Mouse (Mus musculus): Measurements from ENCODE around the gene Serinc2. TPM values are rescaled to one million over a fixed set of nuclear protein-coding genes. Genes with fewer than 3 reads are reported as not detected.

The Serinc2 gene
- 44.0 and 50.9 TPM in 2 replicates for polyA plus RNA-seq (2014; fragmentation: Nextera tagmentation; extraction: Ambion mirVana)

DNA sequence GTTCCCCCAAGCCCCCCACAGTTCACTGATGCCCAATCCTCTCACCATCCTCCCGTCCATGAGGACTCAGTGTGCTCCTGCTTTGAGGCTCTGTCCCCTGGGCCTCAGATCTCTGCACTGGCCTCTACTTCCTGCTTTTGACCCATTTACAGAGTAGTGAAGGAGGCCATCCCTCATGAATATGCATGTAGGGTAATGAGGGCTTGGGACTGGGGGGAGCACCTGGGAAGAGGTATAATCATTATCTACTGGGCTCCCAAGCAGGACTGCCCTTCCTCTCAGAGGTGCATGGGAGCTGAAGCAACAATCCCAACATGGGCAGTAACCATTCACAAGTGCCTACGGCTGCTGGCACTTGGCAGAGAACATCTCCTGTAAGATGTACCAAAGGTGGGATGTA lies at the start of gene Serinc2:
TSS of gene Serinc2 (minus strand) at position 101 of the 400 bp plus-strand sequence.
- no peaks in the 10 kb centered on the region for H3K36me3 ChIP-seq (ENCODE audit: control insufficient read depth, insufficient read depth, low read length)
- peaks cover 6% of the 10 kb centered on the region for H3K4me1 ChIP-seq (ENCODE audit: control insufficient read depth, insufficient read depth, low read length)
- H3K9me3 ChIP-seq (ENCODE audit: control insufficient read depth, low read length), result no peaks in the 10 kb centered on the region
- H3K4me2 ChIP-seq, result no peak within 1 kb of the TSS
- 74% methylated on average over 2 of the region's 2 CpGs for WGBS
- no peak within 1 kb of the TSS for H3K4me3 ChIP-seq (ENCODE audit: low read depth, low read length)
- no peaks in the 10 kb centered on the region for H3K27me3 ChIP-seq (ENCODE audit: control insufficient read depth, insufficient read depth, low read length)
- H3K27ac ChIP-seq (ENCODE audit: low read depth, low read length), result no peak within 1 kb of the TSS
- ATAC-seq (ENCODE audit: low FRiP score), result no peak
- DNase-seq (ENCODE audit: low spot score, missing footprints), result peak; percentile 33
- H3K9ac ChIP-seq (ENCODE audit: low read length), result no peak within 1 kb of the TSS

DNA sequence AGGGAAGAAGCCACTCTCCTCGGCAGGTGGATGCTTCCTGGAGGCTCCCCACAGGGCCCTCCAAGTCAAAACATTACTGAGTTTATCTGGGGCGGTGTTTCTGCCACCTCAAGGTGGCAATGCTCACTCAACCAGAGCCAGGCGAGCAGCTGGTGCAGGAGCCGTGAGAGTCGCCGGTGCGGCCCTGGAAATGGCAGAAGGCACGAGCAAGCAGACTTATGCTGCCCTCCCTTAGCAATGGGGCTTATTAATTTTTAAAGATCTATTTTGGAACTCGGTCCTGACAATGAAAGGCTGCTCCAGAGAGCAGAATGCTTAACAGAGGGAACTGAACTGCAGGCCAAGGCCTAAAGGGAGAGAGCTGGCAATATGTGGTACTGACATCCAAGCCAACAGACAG lies 48.4 kb upstream of the Serinc2 start:
- ATAC-seq (ENCODE audit: low FRiP score), result no peak
- 87% methylated on average over 9 of the region's 9 CpGs for WGBS

GRCm38 (mm10) chr4:130325446-130325845 lies 46.4 kb upstream of the Serinc2 start:
- Histone ChIP-seq H3K9me3 (ENCODE audit: control insufficient read depth, low read length) (no peaks in the 10 kb centered on the region), H3K27me3 (ENCODE audit: control insufficient read depth, insufficient read depth, low read length) (no peaks in the 10 kb centered on the region), H3K27ac (ENCODE audit: low read depth, low read length) (no peak overlapping the region), H3K4me2 (no peak overlapping the region), H3K4me1 (ENCODE audit: control insufficient read depth, insufficient read depth, low read length) (no peaks in the 10 kb centered on the region), H3K4me3 (ENCODE audit: low read depth, low read length) (no peak overlapping the region), H3K9ac (ENCODE audit: low read length) (no peak overlapping the region), H3K36me3 (ENCODE audit: control insufficient read depth, insufficient read depth, low read length) (peaks cover 13% of the 10 kb centered on the region)
- no peak for ATAC-seq (ENCODE audit: low FRiP score)
- no peak for DNase-seq (ENCODE audit: low spot score, missing footprints)
- 93% methylated on average over 2 of the region's 2 CpGs for WGBS

More for the DNA sequence above, 48.4 kb upstream of the Serinc2 start:
- no peak for DNase-seq (ENCODE audit: low spot score, missing footprints)
- H3K27me3 ChIP-seq (ENCODE audit: control insufficient read depth, insufficient read depth, low read length), result no peaks in the 10 kb centered on the region
- no peaks in the 10 kb centered on the region for H3K9me3 ChIP-seq (ENCODE audit: control insufficient read depth, low read length)
- H3K4me2 ChIP-seq, result no peak overlapping the region
- H3K36me3 ChIP-seq (ENCODE audit: control insufficient read depth, insufficient read depth, low read length), result peaks cover 13% of the 10 kb centered on the region
- no peak overlapping the region for H3K4me3 ChIP-seq (ENCODE audit: low read depth, low read length)
- H3K9ac ChIP-seq (ENCODE audit: low read length), result no peak overlapping the region
- no peak overlapping the region for H3K27ac ChIP-seq (ENCODE audit: low read depth, low read length)
- H3K4me1 ChIP-seq (ENCODE audit: control insufficient read depth, insufficient read depth, low read length), result no peaks in the 10 kb centered on the region

GRCm38 (mm10) chr4:130323607-130324006 lies 44.6 kb upstream of the Serinc2 start:
- WGBS, result 91% methylated on average over 5 of the region's 5 CpGs
- DNase-seq (ENCODE audit: low spot score, missing footprints) (no peak), ATAC-seq (ENCODE audit: low FRiP score) (no peak)
- H3K4me2 ChIP-seq, result no peak overlapping the region
- H3K36me3 ChIP-seq (ENCODE audit: control insufficient read depth, insufficient read depth, low read length), result peaks cover 13% of the 10 kb centered on the region
- H3K4me1 ChIP-seq (ENCODE audit: control insufficient read depth, insufficient read depth, low read length), result no peaks in the 10 kb centered on the region
- no peaks in the 10 kb centered on the region for H3K27me3 ChIP-seq (ENCODE audit: control insufficient read depth, insufficient read depth, low read length)
- no peak overlapping the region for H3K4me3 ChIP-seq (ENCODE audit: low read depth, low read length)
- H3K9me3 ChIP-seq (ENCODE audit: control insufficient read depth, low read length), result no peaks in the 10 kb centered on the region
- H3K27ac ChIP-seq (ENCODE audit: low read depth, low read length), result no peak overlapping the region
- H3K9ac ChIP-seq (ENCODE audit: low read length), result no peak overlapping the region

GRCm38 (mm10) chr4:130323165-130323564 lies 44.2 kb upstream of the Serinc2 start:
- Histone ChIP-seq H3K27ac (ENCODE audit: low read depth, low read length) (no peak overlapping the region), H3K4me1 (ENCODE audit: control insufficient read depth, insufficient read depth, low read length) (no peaks in the 10 kb centered on the region), H3K27me3 (ENCODE audit: control insufficient read depth, insufficient read depth, low read length) (no peaks in the 10 kb centered on the region), H3K4me3 (ENCODE audit: low read depth, low read length) (no peak overlapping the region), H3K9me3 (ENCODE audit: control insufficient read depth, low read length) (no peaks in the 10 kb centered on the region), H3K9ac (ENCODE audit: low read length) (no peak overlapping the region), H3K36me3 (ENCODE audit: control insufficient read depth, insufficient read depth, low read length) (peaks cover 13% of the 10 kb centered on the region), H3K4me2 (no peak overlapping the region)
- DNase-seq (ENCODE audit: low spot score, missing footprints) (no peak), ATAC-seq (ENCODE audit: low FRiP score) (no peak)
- 100% methylated on average over 1 of the region's 1 CpGs for WGBS

GRCm38 (mm10) chr4:130322567-130322966 lies 43.6 kb upstream of the Serinc2 start:
- ATAC-seq (ENCODE audit: low FRiP score), result no peak
- H3K36me3 ChIP-seq (ENCODE audit: control insufficient read depth, insufficient read depth, low read length), result peaks cover 10% of the 10 kb centered on the region

GRCm38 (mm10) chr4:130321640-130322039 lies 42.6 kb upstream of the Serinc2 start:
- Histone ChIP-seq H3K27me3 (ENCODE audit: control insufficient read depth, insufficient read depth, low read length) (no peaks in the 10 kb centered on the region), H3K27ac (ENCODE audit: low read depth, low read length) (no peak overlapping the region), H3K9me3 (ENCODE audit: control insufficient read depth, low read length) (no peaks in the 10 kb centered on the region), H3K36me3 (ENCODE audit: control insufficient read depth, insufficient read depth, low read length) (peaks cover 8% of the 10 kb centered on the region), H3K4me1 (ENCODE audit: control insufficient read depth, insufficient read depth, low read length) (no peaks in the 10 kb centered on the region), H3K4me2 (no peak overlapping the region), H3K4me3 (ENCODE audit: low read depth, low read length) (no peak overlapping the region), H3K9ac (ENCODE audit: low read length) (no peak overlapping the region)
- 89% methylated on average over 7 of the region's 7 CpGs for WGBS
- ATAC-seq (ENCODE audit: low FRiP score) (no peak), DNase-seq (ENCODE audit: low spot score, missing footprints) (no peak)

More at GRCm38 (mm10) chr4:130322567-130322966, 43.6 kb upstream of the Serinc2 start:
- DNase-seq (ENCODE audit: low spot score, missing footprints), result no peak
- no peak overlapping the region for H3K27ac ChIP-seq (ENCODE audit: low read depth, low read length)
- no peak overlapping the region for H3K9ac ChIP-seq (ENCODE audit: low read length)
- WGBS, result 92% methylated on average over 7 of the region's 7 CpGs
- no peaks in the 10 kb centered on the region for H3K4me1 ChIP-seq (ENCODE audit: control insufficient read depth, insufficient read depth, low read length)
- no peaks in the 10 kb centered on the region for H3K9me3 ChIP-seq (ENCODE audit: control insufficient read depth, low read length)
- no peaks in the 10 kb centered on the region for H3K27me3 ChIP-seq (ENCODE audit: control insufficient read depth, insufficient read depth, low read length)
- no peak overlapping the region for H3K4me3 ChIP-seq (ENCODE audit: low read depth, low read length)
- no peak overlapping the region for H3K4me2 ChIP-seq

GRCm38 (mm10) chr4:130319564-130319963 lies 40.6 kb upstream of the Serinc2 start:
- no peaks in the 10 kb centered on the region for H3K27me3 ChIP-seq (ENCODE audit: control insufficient read depth, insufficient read depth, low read length)
- no peak overlapping the region for H3K4me3 ChIP-seq (ENCODE audit: low read depth, low read length)
- 85% methylated on average over 7 of the region's 7 CpGs for WGBS
- no peak for DNase-seq (ENCODE audit: low spot score, missing footprints)
- H3K4me1 ChIP-seq (ENCODE audit: control insufficient read depth, insufficient read depth, low read length), result no peaks in the 10 kb centered on the region
- no peak overlapping the region for H3K27ac ChIP-seq (ENCODE audit: low read depth, low read length)
- H3K9me3 ChIP-seq (ENCODE audit: control insufficient read depth, low read length), result no peaks in the 10 kb centered on the region
- H3K4me2 ChIP-seq, result no peak overlapping the region
- H3K36me3 ChIP-seq (ENCODE audit: control insufficient read depth, insufficient read depth, low read length), result peaks cover under 1% of the 10 kb centered on the region
- no peak overlapping the region for H3K9ac ChIP-seq (ENCODE audit: low read length)
- ATAC-seq (ENCODE audit: low FRiP score), result no peak

GRCm38 (mm10) chr4:130318122-130318521 lies 39.1 kb upstream of the Serinc2 start:
- H3K4me2 ChIP-seq, result no peak overlapping the region
- no peaks in the 10 kb centered on the region for H3K9me3 ChIP-seq (ENCODE audit: control insufficient read depth, low read length)
- H3K27ac ChIP-seq (ENCODE audit: low read depth, low read length), result no peak overlapping the region
- WGBS, result 68% methylated on average over 3 of the region's 3 CpGs
- ATAC-seq (ENCODE audit: low FRiP score), result no peak
- H3K4me3 ChIP-seq (ENCODE audit: low read depth, low read length), result no peak overlapping the region
- no peak for DNase-seq (ENCODE audit: low spot score, missing footprints)
- no peaks in the 10 kb centered on the region for H3K4me1 ChIP-seq (ENCODE audit: control insufficient read depth, insufficient read depth, low read length)
- no peak overlapping the region for H3K9ac ChIP-seq (ENCODE audit: low read length)
- no peaks in the 10 kb centered on the region; the same call in 1 of the 2 replicates for H3K36me3 ChIP-seq (ENCODE audit: control insufficient read depth, insufficient read depth, low read length)
- H3K27me3 ChIP-seq (ENCODE audit: control insufficient read depth, insufficient read depth, low read length), result no peaks in the 10 kb centered on the region
